Mouse (Mus musculus): ENCODE measurements around the gene Spata18.

- TF ChIP-seq CTCF (conservative IDR thresholded peaks at IDR 0.05; ENCODE audit: insufficient read depth, insufficient read length, low read depth, low read length) (no peak), POLR2A (IDR thresholded peaks at IDR 0.05; ENCODE audit: low read depth, low read length) (no peak)
These were observed 10.1 kb upstream of the Spata18 start for GRCm38 (mm10) chr5:73641058-73641457.
